Mouse (Mus musculus): Measurements from ENCODE around the gene Pxt1.

DNA sequence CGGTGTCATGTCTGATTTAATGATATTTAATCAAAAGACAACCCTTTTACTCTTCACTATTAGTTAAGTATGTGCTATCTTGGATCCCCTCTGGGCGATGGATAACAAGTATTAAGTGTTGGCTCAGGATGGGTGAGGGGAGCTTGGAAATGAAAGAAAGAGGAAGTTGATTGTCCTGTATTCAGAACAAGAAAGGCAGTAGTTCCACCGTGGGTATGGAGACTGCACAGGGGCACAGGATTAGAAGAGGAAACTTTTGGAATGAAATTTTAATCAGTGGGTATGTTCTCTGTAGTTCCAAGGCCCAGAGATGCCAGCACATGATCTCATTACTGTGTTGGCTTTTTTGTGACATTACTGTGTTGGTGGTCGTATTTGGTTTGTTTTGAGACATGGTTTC lies 7.1 kb upstream of the Pxt1 start:
- TF ChIP-seq CTCF (IDR thresholded peaks at IDR 0.05; ENCODE audit: control insufficient read depth, insufficient read depth, insufficient replicate concordance, low read depth, low read length) (no peak), POLR2A (IDR thresholded peaks at IDR 0.05; ENCODE audit: control insufficient read depth, low read depth, low read length) (no peak)
